Mouse (Mus musculus) MEL (cell line): Measurements from ENCODE around the gene Mcu.

ENCODE experiments used
- CTCF ChIP-seq, 3 experiments: IDR thresholded peaks in 2 of 3; conservative IDR thresholded peaks in 1 of 3; 2 replicates each; pipeline ENCODE4 v1.5.1; 2011 to 2012; ENCODE audit warnings: low read length in 3 of 3, low read depth in 2 of 3, mild to moderate bottlenecking in 2 of 3, improper control_type of control experiment in 1 of 3, inconsistent platforms in 1 of 3, mixed read lengths in 1 of 3, moderate library complexity in 1 of 3; ENCODE audit not compliant: control insufficient read depth in 1 of 3, insufficient read depth in 1 of 3, poor library complexity in 1 of 3, severe bottlenecking in 1 of 3
- E2F4 ChIP-seq: IDR thresholded peaks from 2 replicates; pipeline ENCODE4 v1.6.1; 2011; ENCODE audit warnings: low read depth, low read length, improper control_type of control experiment, borderline replicate concordance
- EP300 ChIP-seq, 2 experiments: IDR thresholded peaks; 2 replicates each; pipeline ENCODE4 v1.6.1; 2011; ENCODE audit warnings: improper control_type of control experiment in 2 of 2, low read length in 2 of 2, low read depth in 1 of 2, mild to moderate bottlenecking in 1 of 2
- GABPA ChIP-seq: IDR thresholded peaks from 2 replicates; pipeline ENCODE4 v1.6.1; 2012; ENCODE audit warnings: low read depth, mild to moderate bottlenecking, inconsistent platforms, low read length, improper control_type of control experiment, moderate library complexity
- MEF2A ChIP-seq: IDR thresholded peaks from 2 replicates; pipeline ENCODE4 v1.6.1; 2014; ENCODE audit warnings: low read depth, mild to moderate bottlenecking, inconsistent platforms, low read length, improper control_type of control experiment; ENCODE audit not compliant: poor library complexity, insufficient replicate concordance, severe bottlenecking; ENCODE audit errors: extremely low read depth
- MYC ChIP-seq: IDR thresholded peaks from 2 replicates; pipeline ENCODE4 v1.6.1; 2011; ENCODE audit warnings: low read depth, mild to moderate bottlenecking, low read length, improper control_type of control experiment, moderate library complexity
- POLR2A ChIP-seq, 2 experiments: IDR thresholded peaks; 2 replicates each; pipeline ENCODE4 v1.6.1; 2011 to 2012; ENCODE audit warnings: low read length in 2 of 2, mild to moderate bottlenecking in 2 of 2, control low read depth in 1 of 2, improper control_type of control experiment in 1 of 2, low read depth in 1 of 2, moderate library complexity in 1 of 2; ENCODE audit not compliant: control insufficient read depth in 1 of 2, insufficient read depth in 1 of 2, poor library complexity in 1 of 2
- ZMIZ1 ChIP-seq: IDR thresholded peaks from 2 replicates; pipeline ENCODE4 v1.6.1; 2012; ENCODE audit warnings: low read depth, mild to moderate bottlenecking, inconsistent platforms, low read length, improper control_type of control experiment, moderate library complexity

DNA sequence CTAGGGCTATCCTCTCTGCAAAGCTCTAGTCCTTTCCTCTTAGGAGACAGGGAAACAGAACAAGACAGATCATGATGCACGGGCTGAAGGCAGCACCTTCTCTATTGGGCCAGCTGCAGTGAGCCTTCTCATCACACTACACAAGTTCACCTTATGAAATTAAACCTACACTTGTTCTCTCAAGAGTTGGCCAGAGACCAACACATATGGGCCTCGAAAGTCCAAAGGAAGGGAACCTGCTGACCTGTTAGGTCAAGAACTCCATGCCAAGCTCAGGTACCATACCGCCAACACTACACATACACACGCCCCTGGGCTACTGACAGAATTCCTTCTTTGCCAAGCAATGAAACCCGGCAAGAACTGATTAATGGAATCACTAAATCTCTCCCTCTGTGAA is 1.1 kb downstream of the Mcu start:
- TF ChIP-seq CTCF (IDR thresholded peaks at IDR 0.05 in 2 of 3, conservative IDR thresholded peaks at IDR 0.05 in 1 of 3; ENCODE audit: control insufficient read depth in 1 of 3, insufficient read depth in 1 of 3, low read depth in 2 of 3, low read length in 3 of 3, poor library complexity in 1 of 3, severe bottlenecking in 1 of 3), result no peak
- TF ChIP-seq MYC, result no peak
- TF ChIP-seq EP300 (IDR thresholded peaks at IDR 0.05; ENCODE audit: low read depth in 1 of 2, low read length in 2 of 2), result no peak
- no peak for TF ChIP-seq POLR2A (IDR thresholded peaks at IDR 0.05; ENCODE audit: control insufficient read depth in 1 of 2, insufficient read depth in 1 of 2, low read depth in 1 of 2, low read length in 2 of 2, poor library complexity in 1 of 2)
- TF ChIP-seq E2F4, result no peak
- no peak for TF ChIP-seq MEF2A
- TF ChIP-seq ZMIZ1, result no peak
- TF ChIP-seq GABPA, result no peak
